Mouse (Mus musculus) CH12.LX (cell line): ENCODE measurements around the gene Coq6.

Experiments used
- CHD1 ChIP-seq: IDR thresholded peaks from 2 replicates; pipeline ENCODE4 v1.6.1; 2012; ENCODE audit warnings: low read depth, low read length, improper control_type of control experiment, inconsistent platforms
- CTCF ChIP-seq, 2 experiments: IDR thresholded peaks in 1 of 2; conservative IDR thresholded peaks in 1 of 2; 2 replicates each; pipeline ENCODE4 v1.5.1; 2011 to 2012; ENCODE audit warnings: low read depth in 2 of 2, low read length in 2 of 2, improper control_type of control experiment in 1 of 2, inconsistent platforms in 1 of 2, mild to moderate bottlenecking in 1 of 2, moderate library complexity in 1 of 2
- EP300 ChIP-seq: IDR thresholded peaks from 2 replicates; pipeline ENCODE4 v1.6.1; 2011; ENCODE audit warnings: low read length, improper control_type of control experiment
- MAX ChIP-seq: IDR thresholded peaks from 2 replicates; pipeline ENCODE4 v1.6.1; 2011; ENCODE audit warnings: low read length, improper control_type of control experiment
- MAZ ChIP-seq: IDR thresholded peaks from 2 replicates; pipeline ENCODE4 v1.6.1; 2012; ENCODE audit warnings: low read depth, mild to moderate bottlenecking, inconsistent platforms, low read length, improper control_type of control experiment, moderate library complexity
- NELFE ChIP-seq: IDR thresholded peaks from 2 replicates; pipeline ENCODE4 v1.6.1; 2011; ENCODE audit warnings: low read depth, low read length, improper control_type of control experiment
- POLR2A ChIP-seq: IDR thresholded peaks from 2 replicates; pipeline ENCODE4 v1.6.1; 2011; ENCODE audit warnings: low read depth, mild to moderate bottlenecking, improper control_type of control experiment, low read length
- RAD21 ChIP-seq: IDR thresholded peaks from 2 replicates; pipeline ENCODE4 v1.6.1; 2011; ENCODE audit warnings: low read depth, mild to moderate bottlenecking, low read length, improper control_type of control experiment, moderate library complexity
- USF1 ChIP-seq: IDR thresholded peaks from 2 replicates; pipeline ENCODE4 v1.6.1; 2014; ENCODE audit warnings: low read depth, mild to moderate bottlenecking, inconsistent platforms, low read length, improper control_type of control experiment
- ZC3H11A ChIP-seq: IDR thresholded peaks from 2 replicates; pipeline ENCODE4 v1.6.1; 2012; ENCODE audit warnings: low read depth, mild to moderate bottlenecking, inconsistent platforms, low read length, improper control_type of control experiment
- ZMIZ1 ChIP-seq: IDR thresholded peaks from 2 replicates; pipeline ENCODE4 v1.6.1; 2012; ENCODE audit warnings: low read depth, mild to moderate bottlenecking, inconsistent platforms, low read length, improper control_type of control experiment
- ZNF384 ChIP-seq: IDR thresholded peaks from 2 replicates; pipeline ENCODE4 v1.6.1; 2012; ENCODE audit warnings: low read depth, low read length, improper control_type of control experiment, inconsistent platforms

- TF ChIP-seq EP300 (no peak), ZNF384 (no peak), CTCF (conservative IDR thresholded peaks at IDR 0.05 in 1 of 2, IDR thresholded peaks at IDR 0.05 in 1 of 2; ENCODE audit: low read depth in 2 of 2, low read length in 2 of 2) (no peak), POLR2A (no peak), USF1 (no peak), NELFE (no peak), MAX (no peak), CHD1 (no peak), MAZ (no peak), RAD21 (no peak), ZC3H11A (no peak), ZMIZ1 (no peak)
These were observed 36.2 kb downstream of the Coq6 start for GRCm38 (mm10) chr12:84397685-84398084.
